Mouse (Mus musculus) E14TG2a.4 (cell line): ENCODE results near the gene Homer1.

ENCODE experiments used
- CTCF ChIP-seq: conservative IDR thresholded peaks from 2 replicates; pipeline ENCODE4 v1.5.1; 2014; ENCODE audit warnings: low read length
- POU5F1 ChIP-seq: IDR thresholded peaks from 2 replicates; pipeline ENCODE4 v1.6.1; 2014; ENCODE audit warnings: low read length, borderline replicate concordance

GRCm38 (mm10) chr13:93304251-93305001, 5.0 kb downstream of the Homer1 start:
- TF ChIP-seq CTCF (no peak), POU5F1 (no peak)
